Mouse (Mus musculus): ENCODE data around the gene Etnk1. TPM values are rescaled to one million over a fixed set of nuclear protein-coding genes. Genes with fewer than 3 reads are reported as not detected.
A peak's percentile ranks its signal among the peaks of the same experiment; 100 is the strongest.

The Etnk1 gene
- total and polyA plus RNA-seq, 2 experiments from 2014 or later = 7.4 to 22.0 TPM

GRCm38 (mm10) chr6:143259870-143260559 is 93.0 kb downstream of the Etnk1 start:
- no peaks in the 10 kb centered on the region for H3K4me1 ChIP-seq (ENCODE audit: control insufficient read depth, insufficient read depth)

GRCm38 (mm10) chr6:143260560-143261288 is 93.7 kb downstream of the Etnk1 start:
- Histone ChIP-seq H3K4me3 (ENCODE audit: low read depth, low read length) (no peak overlapping the region), H3K4me1 (ENCODE audit: control insufficient read depth, insufficient read depth) (no peaks in the 10 kb centered on the region), H3K9ac (replicated peaks; ENCODE audit: low read depth, low read length) (no peak overlapping the region), H3K27me3 (ENCODE audit: control insufficient read depth, insufficient read depth, low read length) (no peaks in the 10 kb centered on the region), H3K4me2 (ENCODE audit: low read depth, low read length) (no peak overlapping the region), H3K27ac (ENCODE audit: low read depth) (no peak overlapping the region), H3K36me3 (replicated peaks; ENCODE audit: control insufficient read depth, insufficient read depth, low read length) (no peaks in the 10 kb centered on the region), H3K9me3 (replicated peaks; ENCODE audit: control insufficient read depth, low read length) (no peaks in the 10 kb centered on the region)
- no peak for TF ChIP-seq CTCF (IDR thresholded peaks at IDR 0.05; ENCODE audit: low read depth)
- no peak for DNase-seq (ENCODE audit: low spot score)
- WGBS = 85% methylated on average over 14 of the region's 14 CpGs
- no peak for ATAC-seq (ENCODE audit: insufficient read depth, low read depth)

More at GRCm38 (mm10) chr6:143259870-143260559, 93.0 kb downstream of the Etnk1 start:
- Histone ChIP-seq H3K27ac (ENCODE audit: low read depth) (no peak overlapping the region), H3K27me3 (ENCODE audit: control insufficient read depth, insufficient read depth, low read length) (no peaks in the 10 kb centered on the region), H3K9ac (replicated peaks; ENCODE audit: low read depth, low read length) (no peak overlapping the region), H3K36me3 (replicated peaks; ENCODE audit: control insufficient read depth, insufficient read depth, low read length) (no peaks in the 10 kb centered on the region), H3K4me2 (ENCODE audit: low read depth, low read length) (peak overlapping the region; percentile 40), H3K4me3 (ENCODE audit: low read depth, low read length) (no peak overlapping the region), H3K9me3 (replicated peaks; ENCODE audit: control insufficient read depth, low read length) (no peaks in the 10 kb centered on the region)
- TF ChIP-seq CTCF (IDR thresholded peaks at IDR 0.05; ENCODE audit: low read depth) = no peak
- WGBS = 64% methylated on average over 18 of the region's 18 CpGs
- ATAC-seq (ENCODE audit: insufficient read depth, low read depth) (no peak), DNase-seq (ENCODE audit: low spot score) (no peak)

GRCm38 (mm10) chr6:143261289-143261665 is 94.3 kb downstream of the Etnk1 start:
- Histone ChIP-seq H3K9me3 (replicated peaks; ENCODE audit: control insufficient read depth, low read length) (no peaks in the 10 kb centered on the region), H3K36me3 (replicated peaks; ENCODE audit: control insufficient read depth, insufficient read depth, low read length) (no peaks in the 10 kb centered on the region), H3K27ac (ENCODE audit: low read depth) (no peak overlapping the region), H3K27me3 (ENCODE audit: control insufficient read depth, insufficient read depth, low read length) (no peaks in the 10 kb centered on the region), H3K4me2 (ENCODE audit: low read depth, low read length) (no peak overlapping the region), H3K4me3 (ENCODE audit: low read depth, low read length) (no peak overlapping the region), H3K9ac (replicated peaks; ENCODE audit: low read depth, low read length) (no peak overlapping the region), H3K4me1 (ENCODE audit: control insufficient read depth, insufficient read depth) (no peaks in the 10 kb centered on the region)
- TF ChIP-seq EP300 (IDR thresholded peaks at IDR 0.05; ENCODE audit: low read depth) (no peak), CTCF (IDR thresholded peaks at IDR 0.05; ENCODE audit: low read depth) (no peak)
- no peak for ATAC-seq (ENCODE audit: insufficient read depth, low read depth)
- no peak for DNase-seq (ENCODE audit: low spot score)
- 85% methylated on average over 8 of the region's 8 CpGs for WGBS

- no peaks in the 10 kb centered on the region for H3K9me3 ChIP-seq (replicated peaks; ENCODE audit: control insufficient read depth, low read length)
- no peak for DNase-seq (ENCODE audit: low spot score)
- H3K9ac ChIP-seq (replicated peaks; ENCODE audit: low read depth, low read length) = no peak overlapping the region
- no peaks in the 10 kb centered on the region for H3K4me1 ChIP-seq (ENCODE audit: control insufficient read depth, insufficient read depth)
- no peak overlapping the region for H3K4me3 ChIP-seq (ENCODE audit: low read depth, low read length)
- TF ChIP-seq CTCF (IDR thresholded peaks at IDR 0.05; ENCODE audit: low read depth) (no peak), EP300 (IDR thresholded peaks at IDR 0.05; ENCODE audit: low read depth) (no peak)
- H3K27ac ChIP-seq (ENCODE audit: low read depth) = no peak overlapping the region
- ATAC-seq (ENCODE audit: insufficient read depth, low read depth) = no peak
- no peaks in the 10 kb centered on the region for H3K36me3 ChIP-seq (replicated peaks; ENCODE audit: control insufficient read depth, insufficient read depth, low read length)
- H3K27me3 ChIP-seq (ENCODE audit: control insufficient read depth, insufficient read depth, low read length) = no peaks in the 10 kb centered on the region
- WGBS = 74% methylated on average over 10 of the region's 10 CpGs
- no peak overlapping the region for H3K4me2 ChIP-seq (ENCODE audit: low read depth, low read length)
Observed at GRCm38 (mm10) chr6:143265482-143265881, 98.5 kb downstream of the Etnk1 start.

- Histone ChIP-seq H3K27ac (ENCODE audit: low read depth) (no peak overlapping the region), H3K9ac (replicated peaks; ENCODE audit: low read depth, low read length) (no peak overlapping the region), H3K9me3 (replicated peaks; ENCODE audit: control insufficient read depth, low read length) (no peaks in the 10 kb centered on the region), H3K4me2 (ENCODE audit: low read depth, low read length) (no peak overlapping the region), H3K27me3 (ENCODE audit: control insufficient read depth, insufficient read depth, low read length) (no peaks in the 10 kb centered on the region), H3K4me3 (ENCODE audit: low read depth, low read length) (no peak overlapping the region), H3K4me1 (ENCODE audit: control insufficient read depth, insufficient read depth) (no peaks in the 10 kb centered on the region), H3K36me3 (replicated peaks; ENCODE audit: control insufficient read depth, insufficient read depth, low read length) (no peaks in the 10 kb centered on the region)
- no peak for TF ChIP-seq EP300 (IDR thresholded peaks at IDR 0.05; ENCODE audit: low read depth)
- no peak for TF ChIP-seq CTCF (IDR thresholded peaks at IDR 0.05; ENCODE audit: low read depth)
- WGBS = 50% methylated on average over 3 of the region's 3 CpGs
- DNase-seq (ENCODE audit: low spot score) (no peak), ATAC-seq (ENCODE audit: insufficient read depth, low read depth) (no peak)
Observed at GRCm38 (mm10) chr6:143279222-143279621, 112.2 kb downstream of the Etnk1 start.

Other genes starting within 250 kb of the Etnk1 start
- 0.04 and 3.5 TPM in 2 replicates for gene St8sia1, start 202.8 kb upstream of the Etnk1 start, total RNA-seq (2014; rRNA removed; ENCODE audit: low replicate concordance)
- 0.30 and 0.33 TPM in 2 replicates for gene St8sia1, start 202.8 kb upstream of the Etnk1 start, polyA plus RNA-seq (2015; fragmentation: Nextera tagmentation; extraction: Ambion mirVana)
- 7.3 and 17.4 TPM in 2 replicates for gene C2cd5, start 67.1 kb upstream of the Etnk1 start, total RNA-seq (2014; rRNA removed; ENCODE audit: low replicate concordance)
- 7.5 and 8.0 TPM in 2 replicates for gene C2cd5, start 67.1 kb upstream of the Etnk1 start, polyA plus RNA-seq (2015; fragmentation: Nextera tagmentation; extraction: Ambion mirVana)